Mouse (Mus musculus) left cerebral cortex, adult 6 months (tissue): ENCODE measurements around the gene Prl8a6. TPM values are rescaled to one million over a fixed set of nuclear protein-coding genes. Genes with fewer than 3 reads are reported as not detected.

Experiments
- long read RNA-seq, 2 experiments: library from polyadenylated mRNA; unstranded; transcript quantifications; one replicate each; pipeline ENCODE4 v2.0.0; 2019 to 2020
- polyA plus RNA-seq: library from polyadenylated mRNA; unstranded; fragments of <200 nt; fragmentation: Nextera tagmentation; gene quantifications from 2 replicates; pipeline ENCODE4 v1.2.3, GENCODE M21; 2021

Gene Prl8a6
- not detected in 2 replicates for polyA plus RNA-seq
- long read RNA-seq, experiment 1, result 0 reads
- long read RNA-seq, experiment 2, result 0 reads

DNA sequence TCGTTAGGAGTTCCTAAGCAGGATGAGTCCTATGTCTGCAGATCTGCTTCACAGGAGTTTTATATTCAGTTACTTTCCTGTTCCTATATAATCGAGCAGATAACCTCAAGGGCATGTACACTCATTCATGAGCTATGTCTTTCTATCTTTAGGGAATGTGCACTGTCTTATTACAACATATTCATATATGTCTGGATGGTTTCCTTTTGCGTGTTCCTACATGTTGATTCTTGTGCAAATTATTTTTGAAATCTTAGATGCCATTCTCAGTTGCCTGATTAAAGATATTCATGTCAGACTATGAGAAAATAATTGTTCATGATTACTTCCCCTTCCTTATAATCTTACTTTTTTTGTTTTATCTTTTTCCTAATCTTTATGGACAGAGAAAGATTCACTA, at the start of gene Prl8a6:
Gene Prl8a6 (minus strand): TSS at position 101 of the 400 bp plus-strand sequence.

DNA sequence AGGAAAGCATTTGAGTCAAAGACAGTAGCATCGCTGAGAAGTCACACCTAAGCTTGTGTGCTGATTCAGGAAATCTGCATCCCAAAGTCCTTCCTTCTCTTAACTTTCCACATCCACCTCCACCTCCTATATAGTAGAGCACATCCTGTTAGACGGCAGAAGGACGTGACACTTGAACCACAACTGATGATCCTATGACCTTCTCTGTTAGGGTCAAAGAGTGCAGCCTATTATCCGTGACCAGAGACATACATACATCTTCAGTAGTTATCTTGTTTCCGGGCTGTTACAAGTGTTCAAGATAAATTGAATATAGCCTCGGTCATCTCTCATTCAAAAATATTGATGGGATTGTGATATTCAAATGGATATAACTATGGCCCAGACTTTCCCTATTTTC, 47.7 kb downstream of the Prl8a6 start, which contains the start of gene Prl2b1:
Gene Prl2b1 (minus strand): TSS at position 101 of the 400 bp plus-strand sequence.

Other genes with a start within 250 kb of the Prl8a6 start
- not detected in 2 replicates for gene Prl3c1, start 242.0 kb downstream of the Prl8a6 start, polyA plus RNA-seq
- gene Prl3b1, start 196.8 kb downstream of the Prl8a6 start, polyA plus RNA-seq, result not detected in 2 replicates
- gene Prl3a1, start 179.3 kb downstream of the Prl8a6 start, polyA plus RNA-seq, result not detected in 2 replicates
- gene Prl6a1, start 126.1 kb downstream of the Prl8a6 start, polyA plus RNA-seq, result not detected in 2 replicates
- gene Prl8a2, start 93.0 kb downstream of the Prl8a6 start, polyA plus RNA-seq, result not detected in 2 replicates
- gene Prl2b1, start 47.8 kb downstream of the Prl8a6 start, polyA plus RNA-seq, result not detected in 2 replicates
- not detected in 2 replicates for gene Prl8a8, start 74.5 kb upstream of the Prl8a6 start, polyA plus RNA-seq
- not detected in 2 replicates for gene Prl8a9, start 125.9 kb upstream of the Prl8a6 start, polyA plus RNA-seq
- not detected in 2 replicates for gene Prl8a1, start 143.5 kb upstream of the Prl8a6 start, polyA plus RNA-seq
- gene Prl7b1, start 171.9 kb upstream of the Prl8a6 start, polyA plus RNA-seq, result not detected in 2 replicates
- gene Prl7a1, start 203.8 kb upstream of the Prl8a6 start, polyA plus RNA-seq, result not detected in 2 replicates
- gene Prl7a2, start 229.3 kb upstream of the Prl8a6 start, polyA plus RNA-seq, result not detected in 2 replicates